Mouse (Mus musculus): ENCODE measurements around the gene Psg17.
"Not testable (repeated sequence)": the region's sequence is repeated elsewhere in the genome, so short reads cannot be mapped to it uniquely, and the experiment has no call there.

Psg17 gene

DNA sequence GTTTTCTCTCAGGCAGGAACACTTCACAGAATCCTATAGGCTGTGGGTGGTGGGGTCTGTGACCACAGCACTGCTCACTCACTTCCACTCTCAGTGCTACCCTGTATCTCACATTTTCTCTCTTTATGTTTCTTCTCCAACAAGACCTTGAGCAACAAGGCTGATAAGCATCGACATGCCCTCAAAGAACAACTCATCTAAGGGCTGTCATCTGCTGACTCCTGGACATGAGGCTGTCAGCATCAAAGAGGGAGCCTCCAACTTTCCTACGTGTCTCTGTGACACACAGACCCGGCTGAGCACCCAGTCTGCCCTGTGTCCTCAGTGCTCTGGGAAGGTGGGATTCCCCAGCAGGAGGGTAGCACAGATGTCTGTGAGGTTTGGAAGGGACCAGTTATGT is at the start of gene Psg17:
Gene Psg17, minus strand, starts transcription at position 101 of the 400 bp plus-strand sequence.
- in situ Hi-C loops (cut with MboI, MseI), result no loop called here

DNA sequence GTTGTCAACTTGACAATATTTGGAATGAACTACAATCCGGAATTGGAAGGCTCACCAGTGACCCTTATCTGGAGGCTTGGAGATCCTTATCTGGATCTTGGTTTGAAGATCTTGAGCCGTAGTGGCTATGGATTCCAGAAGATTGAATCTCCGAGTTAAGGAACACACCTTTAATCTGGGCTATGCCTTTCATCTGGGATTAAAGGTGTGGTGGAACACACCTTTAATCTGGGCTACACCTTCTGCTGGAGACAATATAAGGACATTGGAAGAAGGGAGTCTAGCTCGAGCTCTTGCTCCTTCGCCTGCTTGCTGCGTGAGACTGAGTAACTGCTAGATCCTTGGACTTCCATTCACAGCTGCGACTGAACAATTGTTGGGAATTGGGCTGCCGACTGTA is 49.6 kb upstream of the Psg17 start, which contains the start of gene Pglyrp1:
Gene Pglyrp1, plus strand, starts transcription at position 301 of the 400 bp plus-strand sequence.
- in situ Hi-C loops (cut with MboI, MseI), result loop anchor here (10.0 kb wide), 1 partner anchor 646 kb away; no protein-coding TSS in a partner anchor

- in situ Hi-C loops (cut with MboI, MseI), result loop anchor here (5.0 kb wide), 1 partner anchor 126 kb away; no protein-coding TSS in a partner anchor
Observed at GRCm38 (mm10) chr7:18868491-18868890, 47.1 kb upstream of the Psg17 start.

DNA sequence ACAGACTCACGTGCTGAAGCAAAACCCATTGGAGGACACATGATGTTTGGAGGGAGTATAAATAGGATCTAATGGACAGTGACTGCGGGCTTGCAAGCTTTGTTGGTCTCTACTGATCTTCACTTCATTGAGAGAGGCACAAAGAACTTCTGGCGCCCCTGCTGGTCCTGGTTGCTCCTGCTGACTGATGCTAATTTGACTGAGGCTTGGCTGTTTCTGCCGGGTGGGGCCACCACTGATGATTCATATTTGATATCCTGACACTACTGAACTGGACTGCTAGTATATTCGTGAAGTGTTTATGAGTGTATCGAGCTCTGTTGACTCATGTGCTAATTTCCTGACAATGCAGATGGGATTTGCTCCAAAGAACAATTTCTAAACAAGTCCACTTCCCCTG is 41.4 kb upstream of the Psg17 start:
- in situ Hi-C loops (cut with MboI, MseI), result no loop called here

GRCm38 (mm10) chr7:18858310-18858916 is 37.0 kb upstream of the Psg17 start:
- in situ Hi-C loops (cut with MboI, MseI), result no loop called here

DNA sequence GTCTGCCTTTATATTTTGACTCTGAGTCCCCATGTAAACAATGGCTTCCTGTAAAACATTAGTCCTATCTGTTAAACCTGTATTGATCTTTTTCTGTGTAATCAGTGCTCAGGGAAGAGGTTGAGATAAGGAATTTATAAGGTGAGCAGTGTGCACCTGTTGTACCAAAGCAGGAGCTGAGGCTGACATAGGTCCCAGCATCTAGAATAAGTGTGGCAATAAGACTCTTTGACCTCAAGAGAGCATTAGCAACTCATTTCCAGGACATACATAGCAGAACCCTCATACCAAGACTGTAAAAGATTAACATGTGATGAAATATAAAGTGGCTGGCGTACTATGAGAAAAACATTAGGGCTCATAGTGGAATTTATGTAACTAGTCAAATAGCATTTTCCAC is 27.0 kb upstream of the Psg17 start:
- in situ Hi-C loops (cut with MboI, MseI), result no loop called here

DNA sequence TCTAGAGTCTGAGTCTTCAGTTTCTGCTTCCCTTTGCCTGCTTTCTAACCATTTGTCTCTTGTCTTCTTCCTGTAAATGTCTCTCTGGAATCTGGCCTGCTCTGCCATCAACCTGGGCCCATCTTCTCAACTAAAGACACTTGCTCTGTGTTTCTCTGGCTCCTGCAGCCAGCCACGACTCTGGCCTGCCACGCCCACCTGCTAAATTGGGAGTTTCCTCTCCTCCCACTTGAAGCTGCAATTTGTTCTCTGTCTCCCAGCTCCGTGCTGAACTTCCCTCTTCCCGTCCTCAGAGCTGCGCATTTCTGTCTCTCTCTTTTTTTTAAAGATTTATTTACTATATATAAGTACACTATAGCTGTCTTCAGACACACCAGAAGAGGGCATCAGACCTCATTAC is 23.4 kb upstream of the Psg17 start:
- in situ Hi-C loops (cut with MboI, MseI), result no loop called here

GRCm38 (mm10) chr7:18841174-18841567 is 19.8 kb upstream of the Psg17 start:
- in situ Hi-C loops (cut with MboI, MseI), result no loop called here

DNA sequence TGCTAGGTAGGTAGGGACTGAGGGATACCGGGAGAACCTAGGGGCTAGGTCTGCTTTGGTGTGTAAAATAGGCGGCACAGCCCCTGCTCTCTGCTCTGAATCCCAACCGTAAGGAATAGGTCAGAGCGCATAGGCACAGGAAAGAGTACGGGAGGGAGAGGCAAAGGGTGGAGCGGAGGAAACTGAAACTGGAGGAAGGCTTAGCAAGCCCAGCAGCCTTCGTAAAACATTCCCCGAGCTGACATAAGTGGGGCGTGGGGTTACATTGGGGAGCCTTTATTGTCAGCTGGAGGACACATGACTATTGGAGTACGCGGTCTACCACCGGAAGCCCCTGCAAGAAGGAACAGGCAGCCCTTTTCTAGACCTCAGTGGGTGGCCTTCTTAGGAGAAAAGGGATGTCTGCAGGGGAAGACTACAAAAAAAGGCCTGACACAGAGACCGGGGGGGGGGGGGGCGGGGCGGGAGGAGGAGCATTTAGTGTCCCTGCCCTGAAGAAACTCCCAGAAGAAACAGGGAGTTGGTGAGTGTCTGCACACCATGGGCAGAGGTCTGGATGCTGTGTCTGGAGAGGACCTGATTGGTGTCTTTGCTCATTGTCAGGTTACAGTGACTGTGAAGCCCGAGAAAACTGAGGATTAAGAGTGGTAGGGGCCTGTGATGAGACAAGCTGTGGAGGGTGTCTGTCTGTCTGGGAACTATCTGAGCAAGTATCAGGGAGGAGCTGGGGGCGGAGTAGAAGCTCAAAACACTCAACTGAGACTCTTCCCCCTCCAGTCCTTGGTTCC is 19.2 kb upstream of the Psg17 start:
- in situ Hi-C loops (cut with MboI, MseI), result no loop called here

GRCm38 (mm10) chr7:18839865-18840264 is 18.5 kb upstream of the Psg17 start, which contains the start of gene Mill2:
Mill2 (plus strand) TSS chr7:18839966.
- in situ Hi-C loops (cut with MboI, MseI), result no loop called here

DNA sequence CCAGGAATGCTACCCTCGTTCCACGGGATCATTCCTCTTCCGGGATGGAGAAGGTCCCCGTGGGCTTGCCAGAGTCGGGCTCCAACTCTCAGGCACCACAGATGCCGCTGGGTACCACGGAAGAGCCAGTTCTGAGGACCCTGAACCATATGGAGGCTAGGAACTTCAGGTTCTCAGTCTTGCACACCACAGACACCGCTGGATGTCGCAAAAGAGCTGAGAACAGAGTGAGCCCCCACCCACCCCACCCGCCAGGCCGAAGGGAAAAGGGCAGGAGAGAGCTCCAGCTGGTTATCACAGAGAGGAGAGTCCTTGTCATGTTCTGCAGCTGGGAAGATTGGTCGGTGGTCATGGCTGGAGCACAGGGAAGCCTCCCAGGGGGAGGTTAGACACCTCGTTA is 10.9 kb upstream of the Psg17 start:
- in situ Hi-C loops (cut with MboI, MseI), result no loop called here

- in situ Hi-C loops (cut with MboI, MseI), result no loop called here
Observed at GRCm38 (mm10) chr7:18829545-18829944, 8.1 kb upstream of the Psg17 start.

DNA sequence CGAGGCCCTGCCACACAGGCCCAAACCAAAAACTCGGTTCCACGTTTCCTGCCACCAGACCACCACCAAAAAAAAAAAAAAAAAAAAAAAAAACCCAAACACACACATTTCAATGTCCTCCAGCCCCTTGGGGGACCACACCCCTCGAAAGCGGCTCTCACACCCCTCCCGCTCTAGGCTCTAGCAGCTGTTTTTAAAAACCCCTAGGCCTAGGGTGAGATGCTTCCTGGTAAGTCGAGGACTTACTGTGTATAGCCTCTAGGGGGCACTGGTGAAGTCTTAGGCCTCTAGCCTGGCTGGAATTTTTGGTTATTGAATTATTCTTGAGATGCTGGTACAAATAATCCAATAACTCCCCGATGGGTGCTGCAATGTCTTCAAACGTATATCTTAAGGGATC is 7.2 kb upstream of the Psg17 start:
- in situ Hi-C loops (cut with MboI, MseI), result no loop called here

GRCm38 (mm10) chr7:18827792-18828546 is 6.6 kb upstream of the Psg17 start:
- in situ Hi-C loops (cut with MboI, MseI), result no loop called here

DNA sequence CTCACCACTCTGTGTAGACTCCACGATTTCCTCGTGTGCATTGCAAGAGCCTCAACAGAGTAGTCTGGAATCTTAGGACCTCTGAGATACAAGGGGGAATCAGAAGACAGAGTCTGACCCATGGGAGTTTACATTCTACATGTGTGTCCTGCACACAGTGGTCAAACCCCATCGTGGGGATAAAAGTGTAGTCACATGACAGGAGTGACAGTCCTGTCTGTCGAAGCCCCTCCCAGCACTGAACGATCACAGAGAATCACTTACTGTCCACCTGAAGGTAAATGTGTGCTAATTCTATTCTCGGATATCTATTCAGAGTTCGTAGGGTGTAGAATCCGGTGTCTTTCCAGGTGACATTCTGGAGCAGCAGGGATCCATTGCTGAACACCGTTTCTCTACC is 3.1 kb downstream of the Psg17 start:
- in situ Hi-C loops (cut with MboI, MseI), result no loop called here

GRCm38 (mm10) chr7:18803526-18803925 is 17.9 kb downstream of the Psg17 start:
- in situ Hi-C loops (cut with MboI, MseI), result no loop called here

GRCm38 (mm10) chr7:18799129-18799528 is 22.3 kb downstream of the Psg17 start:
- in situ Hi-C loops (cut with MboI, MseI), result no loop called here

DNA sequence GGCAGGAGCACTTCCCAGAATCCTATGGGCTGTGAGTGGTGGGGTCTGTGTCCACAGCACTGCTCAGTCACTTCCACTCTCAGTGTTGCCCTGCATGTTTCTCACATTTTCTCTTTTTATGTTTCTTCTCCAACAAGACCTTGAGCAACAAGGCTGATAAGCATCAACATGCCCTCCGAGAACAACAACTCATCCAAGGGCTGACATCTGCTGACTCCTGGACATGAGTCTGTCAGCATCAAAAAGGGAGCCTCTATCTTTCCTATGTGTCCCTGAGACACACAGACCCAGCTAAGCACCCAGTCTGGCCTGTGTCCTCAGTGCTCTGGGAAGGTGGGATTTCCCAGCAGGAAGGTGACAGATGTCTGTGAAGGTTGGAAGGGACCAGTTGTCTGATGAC is 23.0 kb downstream of the Psg17 start, which contains the start of gene Psg19:
Gene Psg19, minus strand, starts transcription at position 101 of the 400 bp plus-strand sequence.
- in situ Hi-C loops (cut with MboI, MseI), result no loop called here

DNA sequence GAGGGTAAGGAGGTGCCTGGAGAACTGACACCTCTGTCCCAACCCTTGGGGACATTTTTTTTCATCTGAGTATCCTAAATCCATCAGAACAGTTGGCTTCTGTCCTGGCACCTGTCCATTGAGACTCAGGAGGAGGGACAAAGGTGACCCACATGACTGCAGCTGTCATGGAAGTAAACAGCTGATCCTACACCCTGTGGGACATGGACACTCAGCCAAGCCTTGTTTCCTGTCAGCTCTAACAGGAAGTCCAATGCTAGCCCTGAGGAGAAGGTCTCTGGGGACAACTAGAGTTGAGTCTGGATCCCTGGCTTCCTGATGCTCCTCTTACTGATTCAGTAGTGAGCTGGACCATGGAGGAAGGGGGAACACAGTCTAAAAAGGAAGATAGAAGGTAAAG is 30.7 kb downstream of the Psg17 start:
- in situ Hi-C loops (cut with MboI, MseI), result not testable (repeated sequence)

- in situ Hi-C loops (cut with MboI, MseI), result not testable (repeated sequence)
Observed at GRCm38 (mm10) chr7:18781301-18781700, 40.1 kb downstream of the Psg17 start.

DNA sequence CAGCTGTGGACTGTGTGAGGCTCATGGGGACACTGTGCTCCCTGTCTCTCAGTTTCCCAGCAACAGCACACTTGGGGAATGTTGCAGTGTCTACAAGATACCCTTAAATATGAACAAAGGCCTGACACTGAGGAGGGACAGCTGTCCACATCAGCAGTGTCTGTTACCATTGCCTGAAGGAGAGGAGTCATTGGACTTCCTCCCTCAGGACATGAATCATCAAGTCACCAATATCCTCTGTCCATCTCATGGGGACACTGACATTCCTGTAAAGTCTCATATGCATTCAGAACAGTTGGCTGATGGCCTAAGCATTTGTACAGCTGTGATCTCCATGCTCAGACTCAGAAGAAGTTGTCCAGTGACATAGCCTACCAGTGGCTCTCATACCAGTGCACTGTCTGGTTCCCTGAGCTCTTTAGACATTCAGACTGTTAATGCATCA is 42.0 kb downstream of the Psg17 start:
- in situ Hi-C loops (cut with MboI, MseI), result no loop called here

Measured in T-helper 1 cell (primary cell).